Mouse (Mus musculus): ENCODE data around the gene Fam69a.
"Not testable (repeated sequence)": the region's sequence is repeated elsewhere in the genome, so short reads cannot be mapped to it uniquely, and the experiment has no call there.

The Fam69a gene

GRCm38 (mm10) chr5:107947548-107947947 is 39.3 kb downstream of the Fam69a start:
- no peak for DNase-seq (ENCODE audit: low read depth, low spot score)

DNA sequence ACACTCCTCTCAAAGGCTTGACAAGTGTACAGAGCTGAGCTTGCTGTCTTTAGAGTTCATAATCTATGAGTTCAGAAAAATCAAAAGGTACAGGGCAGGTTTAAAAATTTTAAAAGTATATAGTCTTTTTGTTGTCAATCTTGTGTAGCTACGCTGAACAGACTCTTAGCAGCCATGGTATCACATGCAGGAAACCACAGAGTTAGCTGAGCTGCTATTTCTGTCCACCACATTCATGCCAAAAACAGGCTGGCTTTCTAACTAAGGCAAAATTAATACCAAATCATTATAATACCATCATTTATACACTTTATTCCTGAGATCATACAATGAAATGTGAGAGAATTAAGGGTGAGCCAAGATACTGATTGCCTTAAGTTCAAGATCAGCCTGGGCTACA is 40.4 kb downstream of the Fam69a start:
- DNase-seq (ENCODE audit: low read depth, low spot score): no peak

DNA sequence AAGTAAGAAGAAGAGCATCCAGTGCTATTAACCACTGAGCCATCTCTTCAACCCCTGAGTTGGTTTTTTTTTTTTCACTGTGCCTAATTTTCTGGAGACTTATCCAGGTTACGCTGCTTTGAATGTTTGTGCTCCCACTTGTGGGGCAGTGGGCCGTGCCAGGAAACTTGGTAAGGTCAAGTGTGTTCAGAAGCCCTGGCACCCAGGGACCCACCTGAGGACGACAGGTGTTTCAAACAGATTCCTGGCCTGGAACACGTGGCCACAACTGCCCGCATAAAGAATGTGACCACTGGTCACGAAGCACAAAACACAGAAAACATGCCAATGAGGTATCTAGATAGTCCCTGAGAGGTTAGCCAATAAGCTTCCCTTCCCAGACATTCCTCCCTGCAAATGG is 43.4 kb downstream of the Fam69a start:
- no peak for DNase-seq (ENCODE audit: low read depth, low spot score)

DNA sequence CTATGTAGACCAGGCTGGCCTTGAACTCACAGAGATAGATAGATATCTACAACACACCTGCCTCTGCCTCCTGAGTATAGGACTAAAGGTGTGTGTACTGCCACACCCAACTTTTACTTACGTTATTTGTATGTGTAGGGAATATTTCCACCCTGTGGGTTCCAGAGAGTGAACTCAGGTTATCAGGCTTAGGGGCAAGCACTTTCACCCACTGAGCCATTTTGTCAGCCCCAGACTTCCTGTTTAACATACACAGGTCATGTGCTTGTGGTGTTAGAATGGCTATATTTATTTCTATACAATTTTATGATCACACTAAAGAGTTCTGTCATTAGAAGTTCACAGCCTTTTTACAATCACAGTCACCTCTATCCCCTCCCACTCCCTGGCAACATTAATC is 43.9 kb downstream of the Fam69a start:
- DNase-seq (ENCODE audit: low read depth, low spot score): no peak

- DNase-seq (ENCODE audit: low read depth, low spot score): peak; percentile 79
These were observed 45.7 kb downstream of the Fam69a start for GRCm38 (mm10) chr5:107941222-107941621.

- no peak for DNase-seq (ENCODE audit: low read depth, low spot score)
These were observed 47.2 kb downstream of the Fam69a start for GRCm38 (mm10) chr5:107939701-107940100.

DNA sequence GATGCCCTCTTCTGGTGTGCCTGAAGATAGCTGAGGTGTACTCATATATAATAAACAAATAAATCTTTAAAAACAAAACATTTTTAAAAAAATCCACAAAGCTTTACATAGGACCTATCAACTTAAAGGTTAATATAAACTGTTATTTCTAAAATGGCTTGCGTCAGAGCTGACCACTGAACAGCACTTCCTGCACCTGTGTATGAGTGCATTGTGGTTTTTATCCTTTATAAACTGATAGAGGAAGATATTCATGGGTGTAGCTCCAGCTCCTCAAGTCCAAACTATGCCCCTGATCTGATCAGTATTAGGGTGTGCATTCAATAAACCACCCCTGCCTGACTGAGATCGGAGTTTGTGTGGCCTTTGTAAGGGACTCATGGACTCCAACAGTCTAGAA is 48.0 kb downstream of the Fam69a start:
- no peak for DNase-seq (ENCODE audit: low read depth, low spot score)

- not testable (repeated sequence) for DNase-seq (ENCODE audit: low read depth, low spot score)
These were observed 48.4 kb downstream of the Fam69a start for GRCm38 (mm10) chr5:107938483-107938882.

DNA sequence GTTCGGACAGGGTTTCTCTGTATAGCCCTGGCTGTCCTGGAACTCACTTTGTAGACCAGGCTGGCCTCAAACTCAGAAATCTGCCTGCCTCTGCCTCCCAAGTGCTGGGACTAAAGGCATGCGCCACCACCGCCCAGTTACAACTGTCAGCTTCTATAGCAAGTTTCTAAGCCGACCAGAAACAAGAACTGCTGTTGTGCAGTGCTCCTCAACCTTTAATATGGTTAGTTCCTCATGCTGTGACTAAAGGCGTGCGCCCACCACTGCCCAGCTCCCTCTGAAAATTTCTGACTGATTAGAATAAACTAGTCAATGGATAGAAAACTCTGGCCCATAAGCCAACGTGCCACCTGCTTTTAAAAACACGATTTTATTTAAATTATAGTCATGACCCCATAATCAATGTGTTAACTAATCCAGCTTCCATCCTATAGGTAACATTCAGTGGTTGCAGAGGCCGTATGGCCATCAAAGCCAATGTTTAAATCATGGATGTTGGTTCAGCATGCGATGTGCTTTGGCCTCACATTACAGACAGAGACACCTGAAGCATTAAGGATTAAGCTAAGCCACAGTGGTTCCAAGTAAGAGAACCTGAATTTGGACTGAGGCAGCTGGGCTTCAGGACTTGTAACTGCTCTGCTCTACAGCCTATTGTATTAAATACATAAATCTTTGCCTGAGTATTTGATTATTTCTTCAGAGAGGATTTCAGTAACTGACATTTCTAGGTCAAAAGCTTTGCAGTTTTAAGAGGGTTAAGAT is 50.1 kb downstream of the Fam69a start:
- no peak for DNase-seq (ENCODE audit: low read depth, low spot score)

- no peak for DNase-seq (ENCODE audit: low read depth, low spot score)
These were observed 51.9 kb downstream of the Fam69a start for GRCm38 (mm10) chr5:107934770-107935543.

DNA sequence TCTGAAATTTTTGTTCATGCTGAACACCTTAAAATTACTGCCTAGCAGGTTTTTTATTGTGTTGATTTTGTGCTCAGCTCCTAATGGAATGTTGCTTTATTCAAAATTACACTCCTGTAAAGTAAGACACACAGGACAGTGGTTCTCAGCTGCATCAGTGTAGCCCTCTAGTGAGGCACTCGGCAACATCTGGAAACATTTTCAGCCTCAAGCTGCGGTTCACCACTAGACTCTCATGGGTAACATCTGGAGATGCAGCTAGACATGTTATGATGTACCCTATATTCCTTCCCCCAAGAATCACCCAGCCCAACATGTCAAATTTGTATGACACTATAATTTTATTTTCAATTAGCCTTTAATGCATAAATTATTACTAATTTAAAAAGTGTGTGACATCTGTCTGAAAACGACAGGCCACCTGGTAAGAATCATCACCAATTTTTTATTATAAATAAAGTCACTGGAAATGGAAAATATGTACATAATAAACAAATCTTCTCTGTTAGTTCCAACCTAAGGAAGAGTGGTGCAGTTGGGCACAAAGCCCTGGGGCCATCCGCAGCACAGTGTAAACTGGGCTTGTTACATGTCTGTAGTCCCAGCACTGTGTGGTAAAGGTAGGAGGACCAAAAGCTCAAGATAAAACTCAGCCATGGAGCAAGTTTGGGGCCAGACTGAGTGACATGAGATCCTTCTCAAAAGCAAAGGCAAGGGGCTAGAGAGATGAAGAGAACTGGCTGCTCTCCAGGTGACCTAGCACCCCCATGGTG is 53.5 kb downstream of the Fam69a start:
- DNase-seq (ENCODE audit: low read depth, low spot score): no peak

GRCm38 (mm10) chr5:107932556-107932955 is 54.3 kb downstream of the Fam69a start:
- DNase-seq (ENCODE audit: low read depth, low spot score): no peak

DNA sequence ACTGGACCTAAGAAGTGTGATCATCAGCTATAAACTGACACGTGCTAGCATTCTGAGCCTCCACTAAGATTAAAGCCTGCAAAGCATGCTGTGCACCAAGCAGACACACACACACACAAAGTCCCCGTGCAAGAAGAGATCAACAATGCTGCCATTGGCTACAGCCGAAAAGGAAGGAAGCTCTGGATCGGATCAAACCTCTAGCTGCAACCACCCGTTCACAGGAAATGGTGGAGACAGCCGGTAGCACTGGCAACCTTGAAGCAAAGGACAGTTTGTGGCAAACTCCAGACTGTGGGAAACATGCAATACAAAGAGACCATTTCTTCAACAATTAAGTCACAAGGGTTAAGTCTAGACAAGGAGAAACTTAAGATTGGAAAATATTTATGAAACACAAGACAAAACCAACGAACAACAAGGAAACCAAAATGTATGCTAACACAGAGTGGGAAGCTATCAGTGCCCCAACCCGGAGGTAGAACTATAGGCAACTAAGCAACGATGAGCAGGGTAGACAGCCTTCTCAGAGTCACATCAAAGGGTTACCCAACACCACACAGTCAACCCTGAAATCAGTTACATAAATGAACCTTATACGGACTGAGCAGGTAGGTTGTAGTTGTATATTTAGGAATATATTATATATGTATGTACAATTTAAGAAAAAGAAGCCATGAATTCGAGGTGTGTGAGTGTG is 60.2 kb downstream of the Fam69a start:
- DNase-seq (ENCODE audit: low read depth, low spot score): no peak

GRCm38 (mm10) chr5:107924564-107924963 is 62.3 kb downstream of the Fam69a start:
- DNase-seq (ENCODE audit: low read depth, low spot score): no peak

DNA sequence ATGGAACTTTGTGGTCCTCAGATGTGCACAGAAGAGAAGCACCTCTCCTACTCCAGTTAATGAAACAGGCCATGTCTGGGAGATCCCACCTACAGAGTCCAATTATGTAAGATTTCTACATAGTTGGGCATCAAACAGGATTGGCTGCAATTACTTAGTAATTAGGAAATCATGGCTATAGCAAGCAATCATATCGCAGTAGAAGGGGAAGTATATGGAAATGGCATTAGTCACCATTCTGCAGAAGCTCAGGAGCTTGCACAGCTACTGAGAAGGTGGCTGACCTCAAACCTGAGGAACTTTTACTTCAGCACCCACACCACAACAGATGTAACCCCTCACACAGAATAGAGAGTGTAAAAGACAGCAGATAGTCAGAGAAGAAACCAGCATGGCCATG is 64.0 kb downstream of the Fam69a start:
- DNase-seq (ENCODE audit: low read depth, low spot score): no peak

- DNase-seq (ENCODE audit: low read depth, low spot score): peak; percentile 80
These were observed 65.3 kb downstream of the Fam69a start for GRCm38 (mm10) chr5:107921400-107922252.

DNA sequence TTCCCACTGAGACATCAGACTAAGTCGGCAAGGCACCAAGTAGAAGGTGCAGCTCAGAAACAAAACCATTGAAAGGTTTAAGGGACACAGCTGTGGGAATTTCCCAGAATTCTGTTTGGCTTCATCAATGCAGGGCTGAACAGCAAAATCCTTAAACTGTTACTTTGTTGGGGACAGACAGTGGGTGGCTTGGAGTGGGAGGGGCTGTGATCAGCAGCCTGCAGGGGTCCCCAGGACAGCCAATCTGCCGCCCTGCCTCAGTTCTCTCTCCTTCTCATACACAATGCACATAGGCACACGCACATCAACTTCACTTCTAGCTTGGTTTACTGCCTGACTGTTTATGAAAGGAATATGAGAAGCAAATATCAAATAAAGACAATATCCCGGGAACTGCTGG is 71.6 kb downstream of the Fam69a start:
- DNase-seq (ENCODE audit: low read depth, low spot score): no peak

DNA sequence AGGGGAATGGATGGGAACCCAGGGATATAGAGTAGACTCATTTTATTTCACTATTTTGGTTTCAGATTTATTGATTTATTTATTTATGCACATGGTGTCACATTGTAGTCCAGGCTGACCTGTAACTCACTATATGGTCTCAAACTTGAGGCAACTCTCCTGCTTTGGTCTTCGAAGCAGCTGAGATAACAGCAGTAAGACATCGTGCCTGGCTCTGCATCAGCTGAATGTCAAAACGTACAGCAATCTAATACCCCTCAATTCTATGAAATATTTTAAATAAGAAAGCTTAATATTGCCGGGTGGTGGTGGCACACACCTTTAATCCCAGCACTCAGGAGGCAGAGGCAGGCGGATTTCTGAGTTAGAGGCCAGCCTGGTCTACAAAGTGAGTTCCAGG is 75.9 kb downstream of the Fam69a start:
- DNase-seq (ENCODE audit: low read depth, low spot score): no peak

- DNase-seq (ENCODE audit: low read depth, low spot score): peak; percentile 46
These were observed 76.7 kb downstream of the Fam69a start for GRCm38 (mm10) chr5:107910084-107910616.

- peak; percentile 32 for DNase-seq (ENCODE audit: low read depth, low spot score)
These were observed 77.2 kb downstream of the Fam69a start for GRCm38 (mm10) chr5:107909668-107910067.

Measured in A20 (cell line).